Mouse (Mus musculus): ENCODE measurements around the gene Vmn2r23.
A peak's percentile ranks its signal among the peaks of the same experiment; 100 is the strongest.
"Not testable (repeated sequence)": the region's sequence is repeated elsewhere in the genome, so short reads cannot be mapped to it uniquely, and the experiment has no call there.

The Vmn2r23 gene

GRCm38 (mm10) chr6:123702370-123702769 is at the start of gene Vmn2r23:
Vmn2r23 (plus strand) TSS chr6:123702670.
- DNase-seq (ENCODE audit: low spot score): no peak

GRCm38 (mm10) chr6:123657040-123657439 is 45.4 kb upstream of the Vmn2r23 start:
- peak; percentile 26 for DNase-seq (ENCODE audit: low spot score)

GRCm38 (mm10) chr6:123696639-123697038 is 5.8 kb upstream of the Vmn2r23 start:
- DNase-seq (ENCODE audit: low spot score): not testable (repeated sequence)

GRCm38 (mm10) chr6:123697213-123697612 is 5.3 kb upstream of the Vmn2r23 start:
- no peak for DNase-seq (ENCODE audit: low spot score)

- no peak for DNase-seq (ENCODE audit: low spot score)
Measured at GRCm38 (mm10) chr6:123770031-123770430, 67.6 kb downstream of the Vmn2r23 start.

GRCm38 (mm10) chr6:123778579-123778978 is 76.1 kb downstream of the Vmn2r23 start, which contains the start of gene Vmn2r24:
Vmn2r24 (plus strand) TSS chr6:123778879.
- no peak for DNase-seq (ENCODE audit: low spot score)

GRCm38 (mm10) chr6:123784857-123785256 is 82.4 kb downstream of the Vmn2r23 start:
- DNase-seq (ENCODE audit: low spot score): no peak

GRCm38 (mm10) chr6:123793746-123794145 is 91.3 kb downstream of the Vmn2r23 start:
- DNase-seq (ENCODE audit: low spot score): no peak
